Mouse (Mus musculus): ENCODE results near the gene Hoxc11. TPM values are rescaled to one million over a fixed set of nuclear protein-coding genes. Genes with fewer than 3 reads are reported as not detected.

Hoxc11 gene
- not detected in 2 replicates for polyA plus RNA-seq (2015; fragmentation: Nextera tagmentation; extraction: Ambion mirVana)

DNA sequence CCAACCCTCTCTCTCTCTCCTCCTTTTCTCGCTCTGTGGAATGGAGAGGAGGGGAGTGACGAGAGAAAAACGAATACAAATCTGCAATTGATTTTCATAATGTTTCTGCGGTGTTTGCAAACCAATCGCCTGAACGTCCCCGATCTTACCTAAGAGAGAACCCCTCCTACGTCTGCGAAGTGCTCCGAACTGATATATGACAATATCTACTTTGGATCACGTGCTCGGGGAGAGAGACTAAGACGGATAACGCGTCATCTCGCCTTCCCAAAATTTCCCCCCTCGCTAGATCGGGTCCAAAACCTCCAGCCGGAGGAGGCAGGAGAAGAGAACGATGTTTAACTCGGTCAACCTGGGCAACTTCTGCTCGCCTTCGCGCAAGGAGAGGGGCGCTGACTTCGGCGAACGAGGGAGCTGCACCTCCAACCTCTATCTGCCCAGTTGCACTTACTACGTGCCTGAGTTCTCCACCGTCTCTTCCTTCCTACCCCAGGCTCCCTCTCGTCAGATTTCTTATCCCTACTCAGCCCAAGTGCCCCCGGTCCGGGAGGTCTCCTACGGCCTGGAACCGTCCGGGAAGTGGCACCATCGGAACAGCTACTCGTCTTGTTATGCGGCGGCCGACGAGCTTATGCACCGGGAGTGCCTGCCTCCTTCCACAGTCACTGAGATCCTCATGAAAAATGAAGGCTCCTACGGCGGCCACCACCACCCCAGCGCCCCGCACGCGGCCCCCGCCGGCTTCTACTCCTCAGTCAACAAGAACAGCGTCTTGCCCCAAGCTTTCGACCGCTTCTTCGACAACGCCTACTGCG is at the start of gene Hoxc11:
TSS of gene Hoxc11 (plus strand) at position 236 of the 815 bp plus-strand sequence.
- no peaks in the 10 kb centered on the region for H3K4me1 ChIP-seq (replicated peaks)
- no peak within 1 kb of the TSS for H3K4me2 ChIP-seq
- H3K27ac ChIP-seq = no peak within 1 kb of the TSS
- no peak within 1 kb of the TSS for H3K4me3 ChIP-seq (replicated peaks)
- H3K9ac ChIP-seq = no peak within 1 kb of the TSS
- H3K36me3 ChIP-seq = no peaks in the 10 kb centered on the region
- ATAC-seq (ENCODE audit: low read depth) (no peak), DNase-seq (no peak)
- peaks cover 99% of the 10 kb centered on the region for H3K27me3 ChIP-seq
- 2% methylated on average over 56 of the region's 57 CpGs for WGBS (ENCODE audit: insufficient replicate concordance)
- H3K9me3 ChIP-seq (replicated peaks) = no peaks in the 10 kb centered on the region

DNA sequence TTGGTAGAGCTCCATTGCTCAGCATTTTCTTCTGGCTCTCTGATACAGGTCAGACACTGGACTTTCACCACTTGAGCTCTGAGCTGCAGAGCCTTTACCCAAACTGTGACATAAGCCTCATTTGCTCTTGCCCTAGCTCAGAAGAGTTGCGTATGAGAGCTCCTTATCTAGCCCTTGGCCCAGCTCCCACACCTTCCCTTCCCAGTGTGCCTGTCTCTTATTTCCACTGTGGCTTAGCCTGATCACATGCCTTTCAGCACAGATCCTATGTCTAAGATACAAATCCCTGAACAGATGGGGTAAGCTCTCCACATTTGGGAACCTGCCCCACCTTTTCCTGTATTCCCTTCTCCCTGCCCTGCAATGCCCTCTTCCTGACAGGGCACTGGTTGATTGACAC is 49.3 kb upstream of the Hoxc11 start:
- Histone ChIP-seq H3K27ac (no peak overlapping the region), H3K27me3 (peaks cover 76% of the 10 kb centered on the region), H3K9me3 (replicated peaks) (no peaks in the 10 kb centered on the region), H3K4me2 (no peak overlapping the region), H3K9ac (no peak overlapping the region), H3K4me3 (replicated peaks) (no peak overlapping the region), H3K36me3 (no peaks in the 10 kb centered on the region), H3K4me1 (replicated peaks) (no peaks in the 10 kb centered on the region)
- ATAC-seq (ENCODE audit: low read depth) (no peak), DNase-seq (no peak)
- WGBS (ENCODE audit: insufficient replicate concordance) = 40% methylated on average over 1 of the region's 1 CpGs

DNA sequence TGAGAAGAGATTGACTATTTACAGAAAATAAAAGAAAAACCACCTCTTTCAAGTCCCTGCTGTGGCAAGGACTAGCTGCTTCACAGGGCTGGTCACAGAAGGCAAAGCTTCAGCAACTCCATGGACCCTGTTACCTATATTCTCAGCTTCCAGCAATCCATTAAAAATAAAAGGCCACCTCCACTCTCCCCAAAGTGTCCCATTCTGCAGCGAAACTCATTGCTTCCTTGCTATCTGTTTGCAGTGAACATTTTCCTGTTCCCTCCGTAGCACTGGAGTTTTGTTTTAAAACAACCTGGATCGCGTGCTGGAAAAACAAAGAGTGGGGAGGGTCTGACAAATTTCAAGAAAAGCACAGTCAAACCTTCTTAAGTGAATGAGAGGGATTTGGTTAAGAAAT is 44.7 kb upstream of the Hoxc11 start:
- H3K4me2 ChIP-seq = no peak overlapping the region
- H3K36me3 ChIP-seq = no peaks in the 10 kb centered on the region
- no peak overlapping the region for H3K4me3 ChIP-seq (replicated peaks)
- no peaks in the 10 kb centered on the region for H3K4me1 ChIP-seq (replicated peaks)
- peaks cover 90% of the 10 kb centered on the region for H3K27me3 ChIP-seq
- WGBS (ENCODE audit: insufficient replicate concordance) = 1% methylated on average over 4 of the region's 4 CpGs
- no peak for ATAC-seq (ENCODE audit: low read depth)
- H3K9me3 ChIP-seq (replicated peaks) = no peaks in the 10 kb centered on the region
- H3K9ac ChIP-seq = no peak overlapping the region
- H3K27ac ChIP-seq = no peak overlapping the region
- no peak for DNase-seq

DNA sequence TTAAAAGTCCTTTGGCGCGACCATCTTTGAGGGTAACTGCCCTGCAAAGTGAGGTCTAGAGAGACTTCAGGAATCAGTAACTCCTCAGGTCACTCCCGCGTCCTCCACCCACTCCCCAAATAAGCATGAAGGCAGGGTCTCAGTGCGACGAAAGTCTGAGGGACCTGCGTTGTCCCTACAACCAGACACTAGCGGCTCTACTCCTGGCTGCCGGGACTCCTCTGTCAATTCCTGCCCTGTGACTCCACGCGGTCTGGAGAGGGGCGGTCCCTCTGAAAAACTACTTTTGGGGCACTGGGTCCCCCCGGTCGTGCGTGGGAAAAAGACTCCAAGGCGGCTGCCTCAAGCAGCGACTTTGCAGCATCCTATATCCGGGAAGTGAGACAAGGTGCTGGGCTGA is 44.2 kb upstream of the Hoxc11 start:
- ATAC-seq (ENCODE audit: low read depth) = no peak
- Histone ChIP-seq H3K27me3 (peaks cover 90% of the 10 kb centered on the region), H3K4me1 (replicated peaks) (no peaks in the 10 kb centered on the region), H3K9me3 (replicated peaks) (no peaks in the 10 kb centered on the region), H3K27ac (no peak overlapping the region), H3K36me3 (no peaks in the 10 kb centered on the region), H3K4me2 (no peak overlapping the region), H3K4me3 (replicated peaks) (no peak overlapping the region), H3K9ac (no peak overlapping the region)
- no peak for DNase-seq
- 2% methylated on average over 18 of the region's 18 CpGs for WGBS (ENCODE audit: insufficient replicate concordance)

DNA sequence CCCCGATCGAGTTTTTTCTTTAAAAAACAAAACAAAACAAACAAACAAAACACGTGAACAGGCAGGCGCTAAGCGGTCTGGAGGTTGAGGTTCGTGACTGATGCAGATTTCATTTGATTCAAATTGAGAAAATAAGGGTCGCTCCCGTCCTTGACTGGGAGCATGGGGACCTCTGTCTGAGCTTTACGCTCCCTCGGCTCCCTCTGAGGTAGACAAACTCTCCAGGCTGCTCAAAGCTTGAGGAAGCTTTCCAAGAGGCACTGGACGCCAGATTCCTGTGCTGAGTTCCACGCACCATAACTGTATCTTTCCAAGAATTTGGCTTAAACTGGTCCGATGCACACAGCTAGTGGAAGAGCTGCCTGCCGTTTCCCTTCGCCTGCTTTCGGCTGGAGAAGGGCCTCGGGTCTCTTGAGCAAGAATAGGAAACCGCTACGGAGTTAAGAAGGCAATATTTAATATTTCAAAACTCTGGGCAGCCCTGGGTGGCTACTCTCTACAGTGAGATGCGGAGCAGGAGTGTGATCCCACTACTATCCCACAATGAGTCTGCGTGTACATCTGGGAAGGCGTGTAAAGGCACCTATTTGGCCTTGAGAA is 43.6 kb upstream of the Hoxc11 start:
- Histone ChIP-seq H3K4me1 (replicated peaks) (no peaks in the 10 kb centered on the region), H3K27ac (no peak overlapping the region), H3K4me2 (no peak overlapping the region), H3K27me3 (peaks cover 88% of the 10 kb centered on the region), H3K36me3 (no peaks in the 10 kb centered on the region), H3K9ac (no peak overlapping the region), H3K9me3 (replicated peaks) (no peaks in the 10 kb centered on the region), H3K4me3 (replicated peaks) (no peak overlapping the region)
- DNase-seq (no peak), ATAC-seq (ENCODE audit: low read depth) (no peak)
- 2% methylated on average over 22 of the region's 22 CpGs for WGBS (ENCODE audit: insufficient replicate concordance)

DNA sequence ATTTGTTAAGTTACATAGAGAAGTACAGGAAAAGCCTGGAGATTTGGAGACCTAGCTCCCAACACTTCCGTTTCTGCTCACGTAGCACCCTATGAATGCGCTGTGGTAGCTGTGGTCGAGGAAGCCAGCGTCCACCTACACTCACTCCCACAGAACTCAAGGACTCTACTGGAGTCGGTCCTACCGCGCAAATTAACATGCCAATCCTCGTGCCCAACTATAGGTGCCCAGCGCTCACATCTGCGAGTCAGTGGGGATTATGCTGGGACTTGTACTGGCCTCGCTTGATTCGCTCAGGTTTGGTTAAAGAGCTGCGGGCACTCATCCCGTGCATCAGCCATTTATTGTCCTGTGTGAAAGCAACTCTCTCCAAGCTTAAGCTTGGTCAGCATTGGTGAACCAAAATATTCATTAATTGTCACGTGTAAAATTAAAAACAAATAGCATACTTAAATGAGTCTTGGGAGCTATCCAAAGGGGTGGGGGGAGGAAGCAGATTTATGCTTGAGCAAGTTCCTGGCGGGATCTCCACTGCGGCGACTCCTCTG is 41.1 kb upstream of the Hoxc11 start:
- WGBS (ENCODE audit: insufficient replicate concordance) = 2% methylated on average over 19 of the region's 19 CpGs
- Histone ChIP-seq H3K4me2 (no peak overlapping the region), H3K4me3 (replicated peaks) (no peak overlapping the region), H3K4me1 (replicated peaks) (no peaks in the 10 kb centered on the region), H3K9ac (no peak overlapping the region), H3K27ac (no peak overlapping the region), H3K27me3 (peaks cover 91% of the 10 kb centered on the region), H3K36me3 (no peaks in the 10 kb centered on the region), H3K9me3 (replicated peaks) (no peaks in the 10 kb centered on the region)
- DNase-seq = no peak
- ATAC-seq (ENCODE audit: low read depth) = no peak

DNA sequence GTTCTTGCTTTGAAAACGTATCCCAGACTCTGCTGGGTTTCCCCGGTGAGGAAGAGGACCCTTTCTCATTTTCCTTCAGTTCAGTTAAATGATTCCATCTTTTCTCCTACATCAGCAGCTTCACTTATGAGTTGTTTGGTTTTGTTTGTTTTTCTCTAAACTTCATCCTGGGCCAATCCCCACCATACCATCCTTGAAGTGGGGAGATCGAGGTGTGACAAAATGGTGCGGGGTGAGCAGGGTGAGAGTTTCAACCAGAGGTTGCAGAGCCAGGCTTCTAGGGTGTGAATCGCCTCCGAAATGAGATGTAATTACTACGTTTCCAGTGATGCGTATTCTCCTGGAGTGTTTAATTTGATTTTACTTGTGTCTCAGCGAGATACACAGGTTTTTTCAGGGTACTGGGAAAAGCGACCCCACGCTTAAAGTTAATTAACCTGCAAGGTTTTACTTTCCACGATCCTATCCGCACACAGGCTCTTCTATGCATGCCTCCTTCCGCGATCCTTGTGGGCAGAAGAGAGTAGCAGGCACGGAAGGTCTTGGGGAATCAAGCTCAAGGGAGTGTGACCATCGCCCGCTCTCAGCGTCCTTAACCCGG is 36.2 kb upstream of the Hoxc11 start:
- Histone ChIP-seq H3K9ac (no peak overlapping the region), H3K27ac (no peak overlapping the region), H3K4me1 (replicated peaks) (no peaks in the 10 kb centered on the region), H3K9me3 (replicated peaks) (no peaks in the 10 kb centered on the region), H3K4me3 (replicated peaks) (no peak overlapping the region), H3K36me3 (no peaks in the 10 kb centered on the region), H3K4me2 (no peak overlapping the region), H3K27me3 (peaks cover 94% of the 10 kb centered on the region)
- DNase-seq (no peak), ATAC-seq (ENCODE audit: low read depth) (no peak)
- 1% methylated on average over 20 of the region's 20 CpGs for WGBS (ENCODE audit: insufficient replicate concordance)

DNA sequence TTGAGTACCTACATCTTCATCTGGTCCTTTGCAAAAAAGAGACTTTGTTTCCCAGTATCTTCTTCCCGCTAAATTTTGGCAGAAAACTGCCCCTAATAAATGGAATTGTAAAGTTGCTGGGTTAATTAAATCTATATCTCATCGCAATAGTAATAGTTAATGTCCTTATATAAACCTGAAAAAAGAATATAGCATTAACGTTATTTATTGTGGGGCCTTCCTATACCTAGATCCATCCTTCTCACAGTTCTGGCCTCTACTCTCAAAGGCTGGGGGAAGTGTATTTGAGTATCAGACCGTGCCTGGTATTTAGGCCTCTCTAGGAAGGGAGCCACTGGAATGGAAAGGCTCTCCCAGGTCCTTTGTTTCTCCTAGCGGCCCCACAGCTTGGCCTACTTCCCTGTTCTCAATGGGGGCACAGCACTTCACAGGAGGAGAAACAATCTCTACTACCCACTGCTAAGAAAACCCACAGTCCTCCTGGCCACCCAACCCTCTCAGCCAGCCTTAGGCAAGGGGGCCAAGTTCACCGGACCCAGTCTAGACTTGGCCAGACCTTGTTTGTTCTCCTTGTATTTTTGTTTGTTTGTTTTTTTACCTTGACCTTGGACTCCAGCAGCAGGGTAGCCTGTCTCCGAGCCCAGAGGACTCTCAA is 35.5 kb upstream of the Hoxc11 start:
- WGBS (ENCODE audit: insufficient replicate concordance) = 5% methylated on average over 7 of the region's 7 CpGs
- DNase-seq = no peak
- Histone ChIP-seq H3K27me3 (peaks cover 94% of the 10 kb centered on the region), H3K27ac (no peak overlapping the region), H3K4me3 (replicated peaks) (no peak overlapping the region), H3K36me3 (no peaks in the 10 kb centered on the region), H3K9ac (no peak overlapping the region), H3K4me1 (replicated peaks) (no peaks in the 10 kb centered on the region), H3K9me3 (replicated peaks) (no peaks in the 10 kb centered on the region), H3K4me2 (no peak overlapping the region)
- ATAC-seq (ENCODE audit: low read depth) = no peak

DNA sequence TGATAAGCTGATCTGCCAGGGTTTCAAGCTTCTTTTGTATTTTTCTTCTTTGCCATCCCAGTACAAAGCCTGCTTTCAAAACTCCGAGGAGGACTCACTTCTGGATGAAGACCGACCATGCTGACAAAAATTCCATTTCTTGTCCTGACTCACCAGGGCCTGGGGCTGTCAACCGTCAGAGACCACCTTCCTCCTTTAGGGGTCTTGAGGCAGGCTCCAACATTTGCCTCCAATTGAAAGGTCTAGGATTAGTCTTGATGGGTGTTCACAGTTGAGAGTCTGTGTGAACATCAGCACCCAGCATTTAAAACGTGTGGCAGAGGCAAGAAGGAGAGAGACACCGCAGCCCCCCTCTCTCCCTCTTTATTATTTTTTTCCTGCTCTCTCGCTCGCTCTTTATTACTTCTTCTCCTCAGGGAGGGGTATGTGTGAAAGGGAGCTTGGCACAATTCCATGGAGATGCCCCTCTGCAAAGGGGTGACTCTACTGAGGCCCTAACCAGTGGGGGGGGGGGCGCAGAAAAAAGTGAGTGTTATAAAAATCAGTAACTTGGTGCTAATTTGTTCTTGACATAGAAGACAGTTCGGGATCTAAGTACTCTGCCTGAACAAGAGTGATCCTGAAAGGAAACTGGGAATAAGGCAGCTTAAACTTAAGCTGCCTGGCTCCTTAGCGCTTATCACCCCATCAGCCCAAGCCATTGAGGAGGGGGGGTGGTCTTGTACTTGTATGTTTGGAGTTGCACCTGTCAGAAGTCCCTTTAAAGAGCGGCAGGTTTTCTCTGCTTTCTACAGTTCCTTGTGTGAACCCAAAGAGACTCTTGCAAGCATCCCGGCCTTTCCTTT is 34.7 kb upstream of the Hoxc11 start:
- DNase-seq = no peak
- 4% methylated on average over 12 of the region's 12 CpGs for WGBS (ENCODE audit: insufficient replicate concordance)

DNA sequence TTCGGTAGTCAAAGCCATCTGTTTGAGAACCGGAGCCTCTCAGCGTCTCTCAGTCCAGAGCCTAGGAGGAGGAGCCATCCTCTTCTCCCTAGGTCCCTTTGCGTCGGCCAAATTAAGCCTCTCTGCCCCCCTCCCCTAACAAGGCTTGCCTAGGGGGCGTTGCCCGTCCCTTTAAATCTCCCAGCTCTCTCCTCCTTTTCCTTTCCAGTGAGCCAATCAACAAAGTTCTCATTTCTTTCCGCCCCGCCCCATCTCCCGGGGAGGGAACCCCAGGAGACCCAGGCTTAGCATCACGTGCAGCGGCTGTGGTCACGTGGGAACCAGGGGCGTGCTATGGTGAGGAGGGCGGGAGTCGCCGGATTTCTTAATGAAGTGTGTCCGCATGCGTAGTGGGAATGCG is 33.6 kb upstream of the Hoxc11 start:
- no peak for ATAC-seq (ENCODE audit: low read depth)
- peaks cover 99% of the 10 kb centered on the region for H3K27me3 ChIP-seq
- no peak overlapping the region for H3K4me2 ChIP-seq
- no peak overlapping the region for H3K27ac ChIP-seq
- 3% methylated on average over 20 of the region's 20 CpGs for WGBS (ENCODE audit: insufficient replicate concordance)
- no peak overlapping the region for H3K9ac ChIP-seq
- H3K36me3 ChIP-seq = no peaks in the 10 kb centered on the region
- no peaks in the 10 kb centered on the region for H3K9me3 ChIP-seq (replicated peaks)
- no peaks in the 10 kb centered on the region for H3K4me1 ChIP-seq (replicated peaks)
- no peak overlapping the region for H3K4me3 ChIP-seq (replicated peaks)
- DNase-seq = no peak

More for the DNA sequence above, 34.7 kb upstream of the Hoxc11 start:
- Histone ChIP-seq H3K4me2 (no peak overlapping the region), H3K27ac (no peak overlapping the region), H3K9ac (no peak overlapping the region), H3K27me3 (peaks cover 97% of the 10 kb centered on the region), H3K4me3 (replicated peaks) (no peak overlapping the region), H3K4me1 (replicated peaks) (no peaks in the 10 kb centered on the region), H3K9me3 (replicated peaks) (no peaks in the 10 kb centered on the region), H3K36me3 (no peaks in the 10 kb centered on the region)
- no peak for ATAC-seq (ENCODE audit: low read depth)
